14 mouse cellular contexts compared by ENCODE assay signal in genomic region chr17:69006272-69006671, GRCm38 (mm10).
DNase-seq lines count a peak whose midpoint lies in the region; ATAC-seq lines count a peak whose summit lies in the region.
"Had no signal": no experiment of that assay in that cellular context is flagged by ENCODE, and none has a peak within 500 bp of the region (broad histone marks: within the 10 kb centered on the region; RNA-seq: fewer than 3 reads in every experiment).

No protein-coding gene starts in this region.

- H3K36me3 ChIP-seq in intestine, embryonic 16.5 days (ENCODE audit: control insufficient read depth, insufficient read depth, low read length): no peaks in the 10 kb centered on the region
- H3K36me3 ChIP-seq: hindbrain, embryonic 12.5 days; liver, embryonic 15.5 days had no signal

- no peak overlapping the region for H3K4me2 ChIP-seq in intestine, embryonic 16.5 days (ENCODE audit: low read depth, low read length)
- H3K4me2 ChIP-seq: hindbrain, embryonic 12.5 days; liver, embryonic 15.5 days had no signal

- peak; percentile 6 for DNase-seq in cerebellum, adult 9-10 months
- no peak for DNase-seq in cerebellum, adult 9-11 months
- peak; percentile 10 for DNase-seq in kidney, postnatal 10 days
- DNase-seq in kidney, adult 8-10 months: no peak
- DNase-seq in ES-CJ7 (ENCODE audit: low read depth, low spot score): peak; percentile 17
- no peak for DNase-seq in frontal cortex, adult 2 months (ENCODE audit: extremely low spot score in 1 of 2, low spot score in 1 of 2)
- DNase-seq in cerebellum, postnatal 14 days: no peak
- DNase-seq: adrenal gland, adult 8-10 months; cerebellum, adult 11 months; right cerebral cortex, postnatal 25 days; thymus, adult 2 months had no signal

- peaks cover 3% of the 10 kb centered on the region; the same call in 1 of the 2 replicates for H3K4me1 ChIP-seq in intestine, embryonic 16.5 days (ENCODE audit: control insufficient read depth, insufficient read depth, low read length)
- H3K4me1 ChIP-seq: hindbrain, embryonic 12.5 days; liver, embryonic 15.5 days had no signal

- H3K27me3 ChIP-seq in intestine, embryonic 16.5 days (replicated peaks; ENCODE audit: control insufficient read depth, insufficient read depth, low read length): no peaks in the 10 kb centered on the region
- H3K27me3 ChIP-seq: hindbrain, embryonic 12.5 days; liver, embryonic 15.5 days had no signal

- no peak overlapping the region for H3K27ac ChIP-seq in intestine, embryonic 16.5 days (ENCODE audit: low read length)
- H3K27ac ChIP-seq: hindbrain, embryonic 12.5 days; liver, embryonic 15.5 days had no signal

- 35% methylated on average over 9 of the region's 9 CpGs for WGBS in intestine, embryonic 16.5 days

- ATAC-seq in intestine, embryonic 16.5 days: peak; percentile 78

- H3K9me3 ChIP-seq in intestine, embryonic 16.5 days (ENCODE audit: control insufficient read depth, low read length): no peaks in the 10 kb centered on the region
- H3K9me3 ChIP-seq: hindbrain, embryonic 12.5 days; liver, embryonic 15.5 days had no signal

- no peak overlapping the region for H3K4me3 ChIP-seq in intestine, embryonic 16.5 days (ENCODE audit: low read length)
- H3K4me3 ChIP-seq: hindbrain, embryonic 12.5 days; liver, embryonic 15.5 days had no signal

- no peak overlapping the region for H3K9ac ChIP-seq in intestine, embryonic 16.5 days (ENCODE audit: low read depth, low read length)
- H3K9ac ChIP-seq: hindbrain, embryonic 12.5 days; liver, embryonic 15.5 days had no signal

Comparison
In these comparisons a context has a peak if more than half of its experiments do, and no peak if none do; other contexts are left out.
1. DNase-seq: peak in cerebellum, adult 9-10 months (single experiment), kidney, postnatal 10 days (single experiment) and ES-CJ7 (single experiment); none in cerebellum, adult 9-11 months (single experiment), kidney, adult 8-10 months (0 of 2), frontal cortex, adult 2 months (0 of 2) and cerebellum, postnatal 14 days (0 of 2).